Mouse (Mus musculus): ENCODE measurements at regions not wholly inside any gene's neighbourhood (a gene's known extent, or its start where the extent isn't known, plus 50 kb on each side); places are given as distances from the start of the nearest gene placed in this dataset.

GRCm38 (mm10) chr17:80795453-80796105 lies 67.3 kb upstream of the Map4k3 start:
- CTCF ChIA-PET: no interaction called here

GRCm38 (mm10) chr17:80792605-80793004 lies 64.3 kb upstream of the Map4k3 start:
- CTCF ChIA-PET: no interaction called here

- CTCF ChIA-PET: interaction anchor here (0.9 kb wide), 1 partner anchor 10 kb away, joined by 3 read pairs; no protein-coding TSS in a partner anchor
These were observed 61.4 kb upstream of the Map4k3 start for GRCm38 (mm10) chr17:80789706-80790105.

- CTCF ChIA-PET: no interaction called here
These were observed 60.7 kb upstream of the Map4k3 start for GRCm38 (mm10) chr17:80789000-80789399.

- CTCF ChIA-PET: no interaction called here
These were observed 58.6 kb upstream of the Map4k3 start for GRCm38 (mm10) chr17:80786858-80787257.

GRCm38 (mm10) chr17:80786061-80786851 lies 58.0 kb upstream of the Map4k3 start:
- CTCF ChIA-PET: no interaction called here

- CTCF ChIA-PET: interaction anchor here (0.5 kb wide), 1 partner anchor 9 kb away, joined by 4 read pairs; no protein-coding TSS in a partner anchor
These were observed 57.2 kb upstream of the Map4k3 start for GRCm38 (mm10) chr17:80785476-80785875.

GRCm38 (mm10) chr17:80785049-80785448 lies 56.8 kb upstream of the Map4k3 start:
- CTCF ChIA-PET: interaction anchor here (0.5 to 1.1 kb wide), 2 partner anchors 8 to 77 kb away, joined by 3 to 4 read pairs; no protein-coding TSS in a partner anchor

GRCm38 (mm10) chr17:80782233-80782632 lies 53.9 kb upstream of the Map4k3 start:
- CTCF ChIA-PET: interaction anchor here (1.0 kb wide), 1 partner anchor 9 kb away, joined by 4 read pairs; no protein-coding TSS in a partner anchor

GRCm38 (mm10) chr17:80781621-80782020 lies 53.3 kb upstream of the Map4k3 start:
- CTCF ChIA-PET: interaction anchor here (1.0 kb wide), 1 partner anchor 9 kb away, joined by 4 read pairs; no protein-coding TSS in a partner anchor

- CTCF ChIA-PET: interaction anchor here (0.6 kb wide), 1 partner anchor 211 kb away, joined by 3 read pairs; no protein-coding TSS in a partner anchor
These were observed 52.0 kb upstream of the Map4k3 start for GRCm38 (mm10) chr17:80780303-80780702.

GRCm38 (mm10) chr17:80779782-80780181 lies 51.5 kb upstream of the Map4k3 start:
- CTCF ChIA-PET: no interaction called here
